Mouse (Mus musculus) intestine, postnatal 0 days (tissue): ENCODE data around the gene Arid5b. TPM values are rescaled to one million over a fixed set of nuclear protein-coding genes. Genes with fewer than 3 reads are reported as not detected.

Source experiments
- ATAC-seq: fragments of 200-750 bp; cut with Nextera tagmentation; 2 replicates; pipeline ENCODE4 v1.8.0; 2017; ENCODE audit warnings: mild to moderate bottlenecking, moderate TSS enrichment, moderate library complexity
- H3K27ac ChIP-seq: fragments of 300-500 bp; sonication (generic); 2 replicates; pipeline ENCODE4 v1.5.1; 2014; ENCODE audit warnings: mild to moderate bottlenecking, low read depth, low read length, moderate library complexity
- H3K27me3 ChIP-seq: fragments of 300-500 bp; sonication (generic); replicated peaks from 2 replicates; pipeline ENCODE4 v1.6.1; 2014; ENCODE audit warnings: low read length, mixed read lengths; ENCODE audit not compliant: control insufficient read depth, insufficient read depth
- H3K36me3 ChIP-seq: fragments of 300-500 bp; sonication (generic); 2 replicates; pipeline ENCODE4 v1.6.1; 2014; ENCODE audit warnings: mild to moderate bottlenecking, moderate library complexity; ENCODE audit not compliant: control insufficient read depth, insufficient read depth
- H3K4me1 ChIP-seq: fragments of 300-500 bp; sonication (generic); replicated peaks from 2 replicates; pipeline ENCODE4 v1.6.1; 2014; ENCODE audit warnings: antibody characterized with exemption, low read length, mixed read lengths; ENCODE audit not compliant: control insufficient read depth, insufficient read depth
- H3K4me2 ChIP-seq: fragments of 300-500 bp; sonication (generic); replicated peaks from 2 replicates; pipeline ENCODE4 v1.6.1; 2014; ENCODE audit warnings: low read depth, mild to moderate bottlenecking, moderate library complexity
- H3K4me3 ChIP-seq: fragments of 300-500 bp; sonication (generic); 2 replicates; pipeline ENCODE4 v1.5.1; 2014; ENCODE audit warnings: low read depth, low read length
- H3K9ac ChIP-seq: fragments of 300-500 bp; sonication (generic); 2 replicates; pipeline ENCODE4 v1.6.1; 2014; ENCODE audit warnings: mild to moderate bottlenecking, low read depth, low read length
- H3K9me3 ChIP-seq: fragments of 300-500 bp; sonication (generic); 2 replicates; pipeline ENCODE4 v1.6.1; 2016; ENCODE audit warnings: mixed run types; ENCODE audit not compliant: control insufficient read depth
- CTCF ChIP-seq: sonication (generic); IDR thresholded peaks from 2 replicates; pipeline ENCODE4 v1.5.1; 2016; ENCODE audit warnings: low read depth, mild to moderate bottlenecking, control low read depth, antibody characterized with exemption, moderate library complexity
- WGBS: fragments of 180-500 bp; shearing (Covaris S2); extraction: QIAGEN DNeasy Blood & Tissue Kit; methylation state at CpG from one replicate; pipeline ENCODE4 v1.1.7; 2014; 5-methylcytosine and 5-hydroxymethylcytosine counted together
- polyA plus RNA-seq: library from polyadenylated mRNA; unstranded; fragments of >200 nt; fragmentation: Nextera tagmentation; extraction: Ambion mirVana; gene quantifications from 2 replicates; pipeline ENCODE4 v1.2.1, GENCODE M21; 2015

Arid5b gene
- polyA plus RNA-seq, 1 experiment from 2014 or later: 15.1 TPM

DNA sequence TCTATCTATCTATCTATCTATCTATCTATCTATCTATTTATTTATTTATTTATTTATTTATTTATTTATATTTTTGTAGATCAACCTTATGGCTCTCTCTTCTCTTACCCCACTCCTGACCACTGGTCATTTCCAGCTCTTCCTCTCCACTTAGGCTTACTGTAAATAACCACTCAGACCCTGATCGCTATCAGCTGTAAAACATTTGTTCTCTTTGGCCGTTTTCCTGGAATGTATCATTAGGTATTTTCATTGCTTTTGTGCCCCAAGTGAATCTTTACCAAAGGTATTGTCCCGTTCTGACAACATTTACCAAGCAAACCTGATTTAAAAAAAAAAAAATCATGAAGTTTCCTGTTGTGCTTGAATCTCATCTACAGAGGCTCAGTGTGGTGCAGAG lies 188.0 kb downstream of the Arid5b start:
- no peaks in the 10 kb centered on the region for H3K9me3 ChIP-seq
- no peak overlapping the region for H3K9ac ChIP-seq
- H3K36me3 ChIP-seq: peaks cover 11% of the 10 kb centered on the region
- WGBS: 39% methylated on average over 3 of the region's 3 CpGs
- no peak overlapping the region for H3K4me2 ChIP-seq
- ATAC-seq: no peak
- H3K4me1 ChIP-seq: no peaks in the 10 kb centered on the region
- no peaks in the 10 kb centered on the region for H3K27me3 ChIP-seq
- H3K4me3 ChIP-seq: no peak overlapping the region
- no peak overlapping the region for H3K27ac ChIP-seq
- TF ChIP-seq CTCF: no peak

DNA sequence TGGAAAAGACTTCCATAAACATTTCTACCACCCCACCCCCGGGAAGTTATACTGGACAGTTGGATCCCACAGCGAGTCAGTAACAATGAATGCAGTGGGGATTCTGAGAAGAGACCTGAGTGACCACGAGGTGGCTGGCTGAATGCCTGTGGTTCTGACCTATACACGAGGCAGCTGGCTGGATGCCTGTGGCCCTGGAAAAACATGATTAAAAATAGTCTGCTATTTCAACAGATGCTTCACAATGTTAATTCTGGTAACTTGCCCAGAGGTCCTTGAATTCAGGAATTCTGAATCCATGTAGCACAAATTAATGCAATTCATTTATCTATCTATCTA lies 188.4 kb downstream of the Arid5b start:
- TF ChIP-seq CTCF: peak; percentile 29; the same call in 1 of the 2 replicates
- Histone ChIP-seq H3K9ac (no peak overlapping the region), H3K27me3 (no peaks in the 10 kb centered on the region), H3K4me3 (no peak overlapping the region), H3K4me2 (no peak overlapping the region), H3K36me3 (peaks cover 8% of the 10 kb centered on the region), H3K9me3 (no peaks in the 10 kb centered on the region), H3K4me1 (no peaks in the 10 kb centered on the region), H3K27ac (no peak overlapping the region)
- ATAC-seq: 0 out of 2 replicates have a peak, but pooled peaks have one; percentile 41
- WGBS: 52% methylated on average over 4 of the region's 4 CpGs

GRCm38 (mm10) chr10:68089435-68090196 lies 188.9 kb downstream of the Arid5b start:
- H3K4me3 ChIP-seq: no peak overlapping the region
- 61% methylated on average over 15 of the region's 15 CpGs for WGBS
- no peak for ATAC-seq

DNA sequence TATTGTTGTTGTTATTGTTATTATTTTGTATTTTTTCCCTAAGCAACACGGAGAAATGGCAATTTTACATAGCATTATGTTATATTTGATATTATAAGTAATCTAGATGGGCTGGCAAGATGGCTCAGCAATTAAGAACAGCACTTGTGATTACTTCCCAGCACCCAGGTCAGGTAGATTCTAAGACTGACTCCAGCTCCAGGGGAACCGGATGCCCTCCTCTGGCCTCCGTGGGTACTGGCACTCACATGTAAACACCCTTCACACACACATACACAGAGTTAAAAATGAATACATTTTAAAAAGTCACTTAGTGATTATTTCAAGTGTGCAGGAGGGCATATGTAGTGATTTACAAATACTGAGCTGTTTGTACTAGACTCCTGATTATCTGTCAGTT lies 190.8 kb downstream of the Arid5b start:
- H3K9ac ChIP-seq: no peak overlapping the region
- H3K4me1 ChIP-seq: no peaks in the 10 kb centered on the region
- no peak overlapping the region for H3K27ac ChIP-seq
- WGBS: 73% methylated on average over 3 of the region's 3 CpGs
- no peak overlapping the region for H3K4me3 ChIP-seq
- H3K36me3 ChIP-seq: no peaks in the 10 kb centered on the region
- no peaks in the 10 kb centered on the region for H3K9me3 ChIP-seq
- TF ChIP-seq CTCF: peak; percentile 26; the same call in 1 of the 2 replicates
- no peak for ATAC-seq
- H3K27me3 ChIP-seq: no peaks in the 10 kb centered on the region
- no peak overlapping the region for H3K4me2 ChIP-seq

More at GRCm38 (mm10) chr10:68089435-68090196, 188.9 kb downstream of the Arid5b start:
- H3K4me2 ChIP-seq: no peak overlapping the region
- H3K27ac ChIP-seq: no peak overlapping the region
- H3K36me3 ChIP-seq: peaks cover 3% of the 10 kb centered on the region
- H3K27me3 ChIP-seq: no peaks in the 10 kb centered on the region
- peak; percentile 72 for TF ChIP-seq CTCF
- H3K4me1 ChIP-seq: no peaks in the 10 kb centered on the region
- H3K9ac ChIP-seq: no peak overlapping the region
- H3K9me3 ChIP-seq: no peaks in the 10 kb centered on the region

GRCm38 (mm10) chr10:68086973-68087372 lies 191.6 kb downstream of the Arid5b start:
- Histone ChIP-seq H3K9ac (no peak overlapping the region), H3K4me2 (no peak overlapping the region), H3K4me3 (no peak overlapping the region), H3K27ac (no peak overlapping the region), H3K27me3 (no peaks in the 10 kb centered on the region), H3K9me3 (no peaks in the 10 kb centered on the region), H3K4me1 (no peaks in the 10 kb centered on the region), H3K36me3 (no peaks in the 10 kb centered on the region)
- no peak for TF ChIP-seq CTCF
- no peak for ATAC-seq
- WGBS: 67% methylated on average over 4 of the region's 4 CpGs

DNA sequence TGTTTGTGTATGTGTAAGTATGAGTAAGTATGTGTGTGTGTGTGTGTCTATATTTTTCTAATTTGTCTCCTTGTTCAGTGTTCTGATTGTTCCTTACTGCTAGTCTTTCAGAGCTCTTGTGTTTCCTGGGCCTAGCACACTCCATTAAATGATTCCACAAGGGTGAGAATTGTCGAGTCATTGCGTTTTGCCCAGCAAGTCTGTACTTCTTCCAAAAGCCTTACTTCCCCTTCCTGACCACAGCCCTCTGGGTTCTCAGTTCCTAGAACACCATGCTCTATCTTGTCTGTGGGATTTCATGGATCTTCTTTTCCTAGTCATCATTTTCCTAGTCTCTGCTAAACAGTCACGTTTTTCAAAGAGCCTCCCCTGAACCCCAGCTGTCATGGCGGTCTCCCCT lies 193.0 kb downstream of the Arid5b start:
- Histone ChIP-seq H3K4me3 (no peak overlapping the region), H3K9me3 (no peaks in the 10 kb centered on the region), H3K27ac (no peak overlapping the region), H3K36me3 (no peaks in the 10 kb centered on the region), H3K27me3 (no peaks in the 10 kb centered on the region), H3K9ac (no peak overlapping the region), H3K4me1 (no peaks in the 10 kb centered on the region), H3K4me2 (no peak overlapping the region)
- ATAC-seq: no peak
- no peak for TF ChIP-seq CTCF
- 77% methylated on average over 4 of the region's 4 CpGs for WGBS

DNA sequence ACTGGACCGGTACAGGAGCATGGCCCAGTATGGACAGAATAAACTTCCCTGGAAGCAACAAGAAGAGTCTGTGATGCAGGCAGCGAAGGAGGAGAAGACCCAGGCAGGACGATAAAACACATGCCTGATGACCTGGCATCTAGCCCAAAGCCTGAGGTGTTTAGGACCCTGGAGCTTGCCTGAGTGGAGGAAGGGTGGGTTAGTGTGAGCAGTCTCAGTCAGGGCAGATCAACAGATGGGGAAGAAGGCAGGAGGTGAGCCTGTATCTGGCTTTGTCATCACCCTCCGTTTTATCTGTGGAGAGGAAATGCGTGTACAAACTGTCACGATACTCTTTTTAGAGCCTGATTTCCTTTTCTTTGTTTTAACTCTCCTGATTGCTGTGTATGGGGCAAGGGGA lies 196.8 kb downstream of the Arid5b start:
- H3K27ac ChIP-seq: no peak overlapping the region
- H3K9ac ChIP-seq: no peak overlapping the region
- H3K9me3 ChIP-seq: no peaks in the 10 kb centered on the region
- H3K36me3 ChIP-seq: no peaks in the 10 kb centered on the region
- no peaks in the 10 kb centered on the region for H3K27me3 ChIP-seq
- no peak overlapping the region for H3K4me2 ChIP-seq
- H3K4me1 ChIP-seq: no peaks in the 10 kb centered on the region
- ATAC-seq: no peak
- WGBS: 62% methylated on average over 6 of the region's 6 CpGs
- TF ChIP-seq CTCF: no peak
- no peak overlapping the region for H3K4me3 ChIP-seq
